Mouse (Mus musculus): ENCODE measurements around the gene Oaz1. TPM values are rescaled to one million over a fixed set of nuclear protein-coding genes. Genes with fewer than 3 reads are reported as not detected.

Gene Oaz1
- polyA plus RNA-seq, 1 experiment from 2014 or later = 1,847 TPM

DNA sequence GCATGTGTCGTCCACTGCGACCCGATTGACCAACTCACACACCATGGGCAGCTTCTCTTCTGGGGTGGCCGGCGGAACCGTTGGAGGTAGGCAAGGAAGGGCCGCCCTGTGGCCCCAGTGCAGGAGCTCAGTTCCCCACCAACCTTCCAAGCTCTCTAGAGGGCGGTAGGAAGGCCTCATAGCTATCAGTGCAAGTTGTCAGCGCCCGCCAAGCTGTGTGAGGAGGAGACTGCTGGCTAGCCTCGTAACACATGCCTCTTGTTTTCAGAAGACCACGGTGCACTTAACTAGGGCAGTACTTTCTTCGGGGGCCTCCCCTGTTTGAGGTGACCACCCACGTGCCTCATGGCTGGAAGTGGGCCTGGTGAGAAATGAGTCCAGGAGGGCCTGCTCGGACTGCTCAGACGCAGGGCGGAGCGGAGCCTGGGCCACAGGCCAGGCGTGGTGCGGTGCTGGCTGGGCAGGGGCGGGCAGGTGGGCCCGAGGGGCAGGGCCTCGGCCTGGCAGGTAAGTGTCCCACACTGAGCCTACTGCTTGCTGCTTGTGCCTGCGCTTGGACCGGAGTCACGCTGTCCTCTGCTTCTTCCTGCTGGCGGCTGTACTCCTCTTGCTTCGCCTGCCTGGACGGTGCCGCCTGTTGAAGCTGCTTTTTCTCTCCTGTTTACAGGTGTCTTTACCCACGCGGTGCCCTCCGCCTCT, 34.8 kb upstream of the Oaz1 start:
- Histone ChIP-seq H3K4me1 (ENCODE audit: control insufficient read depth, insufficient read depth, low read length) (peaks cover 2% of the 10 kb centered on the region), H3K9me3 (ENCODE audit: control insufficient read depth, low read length) (no peaks in the 10 kb centered on the region), H3K9ac (ENCODE audit: low read length) (no peak overlapping the region), H3K4me3 (ENCODE audit: low read depth, low read length) (no peak overlapping the region), H3K4me2 (ENCODE audit: low read depth) (no peak overlapping the region), H3K27ac (ENCODE audit: low read depth, low read length) (no peak overlapping the region), H3K27me3 (ENCODE audit: control insufficient read depth, insufficient read depth, low read length) (no peaks in the 10 kb centered on the region), H3K36me3 (ENCODE audit: control insufficient read depth, insufficient read depth, low read length) (peaks cover 40% of the 10 kb centered on the region)
- WGBS = 83% methylated on average over 33 of the region's 33 CpGs
- ATAC-seq (ENCODE audit: insufficient read depth, low FRiP score, low TSS enrichment) (no peak), DNase-seq (ENCODE audit: low spot score) (no peak)

DNA sequence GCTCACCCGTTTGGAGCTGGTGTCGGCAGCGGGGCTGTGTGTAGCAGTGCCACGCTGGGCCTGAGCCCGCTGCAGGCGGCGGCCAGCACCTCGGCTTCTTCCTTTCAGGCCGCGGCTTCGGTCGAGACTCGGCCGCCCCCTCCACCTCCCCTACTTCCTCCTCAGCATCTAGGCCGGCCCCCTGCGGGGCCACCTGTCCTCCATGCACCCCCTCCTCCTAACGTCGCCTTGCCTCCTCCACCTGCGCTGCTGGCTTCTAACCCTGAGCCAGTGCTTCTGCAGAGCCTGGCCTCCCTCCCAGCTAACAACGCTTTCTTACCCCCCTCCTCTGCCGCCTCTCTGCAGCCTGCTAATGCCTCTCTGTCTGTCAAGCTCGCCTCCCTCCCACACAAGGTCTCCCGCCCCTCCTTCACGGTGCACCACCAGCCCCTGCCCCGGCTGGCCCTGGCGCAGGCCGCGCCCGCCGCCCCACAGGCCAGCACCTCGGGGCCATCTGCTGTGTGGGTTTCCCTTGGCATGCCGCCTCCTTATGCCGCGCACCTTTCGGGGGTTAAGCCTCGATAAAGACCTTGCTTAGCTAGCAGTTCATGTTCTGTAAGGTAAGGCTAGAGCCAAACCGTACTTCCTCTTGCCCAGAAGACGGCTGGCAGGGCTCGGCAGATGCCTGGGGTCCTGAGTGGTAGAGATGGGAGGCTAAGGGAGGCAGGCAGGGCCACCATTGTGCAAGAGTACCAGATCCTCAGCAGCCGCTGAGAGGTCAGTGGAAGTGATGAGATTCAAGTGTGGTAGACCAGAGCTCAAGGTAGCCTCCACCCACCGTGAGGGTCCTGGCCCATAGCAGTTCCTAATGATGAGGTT, 34.1 kb upstream of the Oaz1 start:
- H3K27ac ChIP-seq (ENCODE audit: low read depth, low read length) = no peak overlapping the region
- H3K9me3 ChIP-seq (ENCODE audit: control insufficient read depth, low read length) = no peaks in the 10 kb centered on the region
- peaks cover 38% of the 10 kb centered on the region for H3K36me3 ChIP-seq (ENCODE audit: control insufficient read depth, insufficient read depth, low read length)
- no peak for ATAC-seq (ENCODE audit: insufficient read depth, low FRiP score, low TSS enrichment)
- 76% methylated on average over 41 of the region's 41 CpGs for WGBS
- no peak overlapping the region for H3K4me3 ChIP-seq (ENCODE audit: low read depth, low read length)
- H3K9ac ChIP-seq (ENCODE audit: low read length) = no peak overlapping the region
- H3K27me3 ChIP-seq (ENCODE audit: control insufficient read depth, insufficient read depth, low read length) = no peaks in the 10 kb centered on the region
- no peak for DNase-seq (ENCODE audit: low spot score)
- no peak overlapping the region for H3K4me2 ChIP-seq (ENCODE audit: low read depth)
- H3K4me1 ChIP-seq (ENCODE audit: control insufficient read depth, insufficient read depth, low read length) = peaks cover 10% of the 10 kb centered on the region

DNA sequence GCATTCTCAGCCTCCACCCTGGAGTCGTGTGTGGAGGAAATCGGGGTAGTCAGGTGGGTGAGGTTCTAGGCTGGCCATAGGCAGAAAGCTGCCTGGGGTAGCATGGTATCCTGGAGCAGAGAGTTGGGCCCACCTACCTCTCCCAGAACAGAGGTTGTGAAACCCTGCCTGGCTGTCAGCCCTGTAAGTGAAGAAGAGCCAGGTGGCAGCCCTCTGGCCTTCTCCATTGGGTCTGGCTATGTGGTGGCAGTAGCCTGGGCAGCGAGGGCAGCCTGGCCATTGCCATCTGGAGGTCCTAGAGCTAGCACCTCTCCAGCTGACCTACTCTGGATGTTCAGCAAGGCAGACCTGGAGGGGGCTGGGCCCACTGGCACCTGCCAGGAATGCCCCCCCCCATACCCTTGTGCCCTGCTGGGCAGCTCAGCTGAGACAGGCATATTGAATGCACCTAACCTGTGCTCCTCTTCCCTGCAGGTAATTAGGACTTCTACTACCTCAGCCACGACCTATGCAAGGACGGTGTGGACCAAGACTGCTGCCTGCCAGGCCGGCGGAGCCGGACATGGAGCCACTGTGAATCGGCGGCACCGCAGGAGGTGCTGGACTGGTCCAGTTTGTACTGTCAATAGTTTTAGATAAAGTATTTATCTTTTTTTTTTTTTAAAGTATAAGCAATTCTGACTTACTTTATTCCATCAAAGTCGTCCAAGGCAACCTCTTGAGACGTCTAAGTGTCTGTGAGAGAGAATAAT, 33.2 kb upstream of the Oaz1 start:
- peaks cover 10% of the 10 kb centered on the region for H3K4me1 ChIP-seq (ENCODE audit: control insufficient read depth, insufficient read depth, low read length)
- no peak overlapping the region for H3K4me3 ChIP-seq (ENCODE audit: low read depth, low read length)
- H3K27me3 ChIP-seq (ENCODE audit: control insufficient read depth, insufficient read depth, low read length) = no peaks in the 10 kb centered on the region
- H3K4me2 ChIP-seq (ENCODE audit: low read depth) = no peak overlapping the region
- 92% methylated on average over 13 of the region's 13 CpGs for WGBS
- no peaks in the 10 kb centered on the region for H3K9me3 ChIP-seq (ENCODE audit: control insufficient read depth, low read length)
- no peak overlapping the region for H3K27ac ChIP-seq (ENCODE audit: low read depth, low read length)
- ATAC-seq (ENCODE audit: insufficient read depth, low FRiP score, low TSS enrichment) = no peak
- peaks cover 34% of the 10 kb centered on the region for H3K36me3 ChIP-seq (ENCODE audit: control insufficient read depth, insufficient read depth, low read length)
- no peak overlapping the region for H3K9ac ChIP-seq (ENCODE audit: low read length)
- DNase-seq (ENCODE audit: low spot score) = no peak

DNA sequence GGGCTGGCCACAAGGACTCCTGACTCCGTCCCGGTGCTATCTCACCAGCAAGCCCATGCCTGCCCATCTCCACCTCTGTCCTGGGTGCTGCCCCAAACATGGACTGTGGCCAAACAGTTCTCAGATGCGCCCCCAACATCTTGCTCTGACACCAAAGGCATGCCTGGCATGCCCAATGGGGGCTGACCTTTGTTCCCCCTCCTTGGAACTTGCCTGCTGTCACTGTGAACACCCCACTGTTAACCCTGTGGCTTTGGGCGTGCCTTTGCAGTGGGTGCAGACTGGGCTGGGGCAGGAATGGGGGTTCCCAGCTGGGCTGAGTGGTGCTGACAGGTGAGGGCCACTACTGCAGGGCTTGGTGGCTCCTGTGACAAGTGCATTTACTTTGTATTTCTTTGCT, 32.7 kb upstream of the Oaz1 start:
- no peak overlapping the region for H3K9ac ChIP-seq (ENCODE audit: low read length)
- H3K36me3 ChIP-seq (ENCODE audit: control insufficient read depth, insufficient read depth, low read length) = peaks cover 31% of the 10 kb centered on the region
- no peak for DNase-seq (ENCODE audit: low spot score)
- H3K4me3 ChIP-seq (ENCODE audit: low read depth, low read length) = no peak overlapping the region; the same call in 1 of the 2 replicates
- no peaks in the 10 kb centered on the region for H3K9me3 ChIP-seq (ENCODE audit: control insufficient read depth, low read length)
- 89% methylated on average over 4 of the region's 4 CpGs for WGBS
- no peak overlapping the region for H3K4me2 ChIP-seq (ENCODE audit: low read depth)
- no peak for ATAC-seq (ENCODE audit: insufficient read depth, low FRiP score, low TSS enrichment)
- no peaks in the 10 kb centered on the region for H3K27me3 ChIP-seq (ENCODE audit: control insufficient read depth, insufficient read depth, low read length)
- peaks cover 10% of the 10 kb centered on the region for H3K4me1 ChIP-seq (ENCODE audit: control insufficient read depth, insufficient read depth, low read length)
- H3K27ac ChIP-seq (ENCODE audit: low read depth, low read length) = no peak overlapping the region

DNA sequence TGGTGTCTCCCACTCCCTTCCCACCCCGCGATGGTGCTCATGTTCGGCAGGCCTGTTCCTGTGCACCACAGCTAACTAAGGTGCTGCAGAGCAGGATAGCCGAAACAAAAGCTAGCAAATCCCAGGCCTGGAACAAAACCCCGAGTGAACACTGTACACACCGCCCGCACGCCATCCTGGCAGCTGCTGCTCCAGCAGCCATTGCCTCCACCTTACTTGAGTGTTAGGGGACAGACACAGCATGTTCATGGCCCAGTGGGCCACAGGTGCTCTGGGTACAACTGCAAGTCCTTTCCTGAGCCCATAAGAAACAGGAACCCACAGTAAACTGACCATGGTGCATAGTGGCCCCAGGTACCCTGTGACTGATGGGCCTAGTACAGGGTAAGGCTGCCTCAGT, 31.7 kb upstream of the Oaz1 start:
- H3K4me3 ChIP-seq (ENCODE audit: low read depth, low read length) = no peak overlapping the region
- H3K27ac ChIP-seq (ENCODE audit: low read depth, low read length) = no peak overlapping the region
- DNase-seq (ENCODE audit: low spot score) (no peak), ATAC-seq (ENCODE audit: insufficient read depth, low FRiP score, low TSS enrichment) (no peak)
- H3K4me1 ChIP-seq (ENCODE audit: control insufficient read depth, insufficient read depth, low read length) = peaks cover 16% of the 10 kb centered on the region
- no peaks in the 10 kb centered on the region for H3K9me3 ChIP-seq (ENCODE audit: control insufficient read depth, low read length)
- H3K27me3 ChIP-seq (ENCODE audit: control insufficient read depth, insufficient read depth, low read length) = no peaks in the 10 kb centered on the region
- no peak overlapping the region for H3K4me2 ChIP-seq (ENCODE audit: low read depth)
- H3K36me3 ChIP-seq (ENCODE audit: control insufficient read depth, insufficient read depth, low read length) = peaks cover 25% of the 10 kb centered on the region
- WGBS = 91% methylated on average over 8 of the region's 8 CpGs
- no peak overlapping the region for H3K9ac ChIP-seq (ENCODE audit: low read length)

DNA sequence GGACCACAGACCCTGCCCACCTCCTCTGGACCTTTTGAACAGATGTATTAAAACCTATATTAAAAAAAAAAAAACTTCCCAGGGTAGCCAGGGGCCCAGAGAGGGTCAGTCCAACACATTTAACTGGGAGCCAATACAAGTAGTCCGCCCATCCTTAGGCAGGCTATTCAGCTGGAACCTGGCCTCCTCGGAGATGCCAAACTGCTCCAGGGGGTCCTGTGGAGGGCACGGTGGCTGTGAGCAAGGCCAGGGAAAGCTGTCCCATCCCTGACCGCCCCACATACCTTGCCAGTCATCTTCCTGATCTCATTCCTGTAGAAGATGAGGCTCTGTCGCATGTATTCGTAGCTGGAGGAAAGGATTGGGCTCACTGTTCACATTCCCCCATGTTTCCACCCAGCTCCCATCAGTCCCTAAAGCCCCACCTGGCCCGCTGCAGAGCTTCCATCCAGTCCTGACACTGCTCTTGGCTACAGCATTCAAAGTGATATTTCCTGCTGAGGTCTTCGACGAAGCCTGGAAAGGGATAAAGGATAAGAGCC, 30.1 kb upstream of the Oaz1 start:
- H3K4me3 ChIP-seq (ENCODE audit: low read depth, low read length) = peak overlapping the region; percentile 92
- no peak overlapping the region; the same call in none of the 2 replicates for H3K9ac ChIP-seq (ENCODE audit: low read length)
- no peak overlapping the region for H3K27ac ChIP-seq (ENCODE audit: low read depth, low read length)
- H3K4me1 ChIP-seq (ENCODE audit: control insufficient read depth, insufficient read depth, low read length) = peaks cover 18% of the 10 kb centered on the region
- peak overlapping the region; percentile 84 for H3K4me2 ChIP-seq (ENCODE audit: low read depth)
- peaks cover 15% of the 10 kb centered on the region for H3K36me3 ChIP-seq (ENCODE audit: control insufficient read depth, insufficient read depth, low read length)
- H3K27me3 ChIP-seq (ENCODE audit: control insufficient read depth, insufficient read depth, low read length) = no peaks in the 10 kb centered on the region
- ATAC-seq (ENCODE audit: insufficient read depth, low FRiP score, low TSS enrichment) (no peak), DNase-seq (ENCODE audit: low spot score) (no peak)
- WGBS = 89% methylated on average over 9 of the region's 9 CpGs
- no peaks in the 10 kb centered on the region for H3K9me3 ChIP-seq (ENCODE audit: control insufficient read depth, low read length)

DNA sequence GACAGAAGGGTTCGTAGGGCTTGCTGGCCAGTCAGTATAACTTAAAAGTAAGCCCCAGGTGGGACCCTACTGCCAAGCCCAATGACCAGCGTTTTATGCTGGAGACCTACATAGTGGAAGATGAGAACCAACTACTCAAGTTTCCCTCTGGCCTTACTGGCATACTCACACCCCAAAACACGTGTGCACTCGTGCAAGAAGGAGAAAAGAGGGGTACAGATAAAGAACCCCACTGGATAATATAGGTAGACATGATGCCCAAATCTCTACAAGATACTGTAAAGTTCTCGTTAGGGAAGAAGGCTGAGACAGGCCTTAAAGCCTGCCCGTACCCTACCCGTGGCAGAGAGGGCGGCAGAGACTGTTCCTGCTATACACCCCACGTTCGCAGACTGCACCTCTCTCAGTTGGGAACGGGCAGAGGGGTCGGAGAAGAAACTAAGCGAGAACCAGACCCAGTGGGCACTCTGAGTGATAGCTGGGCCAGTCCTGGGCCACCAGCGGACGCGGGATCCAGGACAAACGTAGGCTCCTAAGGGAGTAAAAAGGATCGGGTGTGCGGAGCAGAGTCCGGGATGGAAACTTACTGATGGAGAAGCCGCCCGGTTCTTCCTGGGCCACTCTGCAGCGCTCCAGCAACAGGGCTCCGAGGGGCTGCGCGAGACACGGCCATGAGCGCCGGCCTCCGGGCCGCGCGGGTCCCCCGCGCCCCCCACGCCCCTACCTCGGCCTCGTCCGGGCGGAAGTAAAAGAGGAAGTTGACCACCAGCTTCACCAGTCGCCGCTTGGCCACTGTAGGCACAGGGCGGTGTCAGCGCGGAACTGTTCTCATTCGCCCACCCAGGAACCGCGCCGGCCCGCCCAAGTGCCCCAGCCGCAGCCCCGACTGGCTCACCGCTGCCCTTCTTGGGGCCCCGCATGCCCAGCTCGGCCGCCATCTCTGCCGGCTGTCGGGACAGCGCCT, 29.0 kb upstream of the Oaz1 start:
- H3K4me1 ChIP-seq (ENCODE audit: control insufficient read depth, insufficient read depth, low read length) = peaks cover 18% of the 10 kb centered on the region
- H3K27me3 ChIP-seq (ENCODE audit: control insufficient read depth, insufficient read depth, low read length) = no peaks in the 10 kb centered on the region
- H3K9me3 ChIP-seq (ENCODE audit: control insufficient read depth, low read length) = no peaks in the 10 kb centered on the region
- ATAC-seq (ENCODE audit: insufficient read depth, low FRiP score, low TSS enrichment) (peak; percentile 75), DNase-seq (ENCODE audit: low spot score) (no peak)
- H3K4me3 ChIP-seq (ENCODE audit: low read depth, low read length) = peak overlapping the region; percentile 92
- WGBS = 4% methylated on average over 46 of the region's 59 CpGs
- peak overlapping the region; percentile 95 for H3K27ac ChIP-seq (ENCODE audit: low read depth, low read length)
- H3K4me2 ChIP-seq (ENCODE audit: low read depth) = peak overlapping the region; percentile 84
- peaks cover 24% of the 10 kb centered on the region for H3K36me3 ChIP-seq (ENCODE audit: control insufficient read depth, insufficient read depth, low read length)
- peak overlapping the region; percentile 93 for H3K9ac ChIP-seq (ENCODE audit: low read length)

Data from neural tube, embryonic 11.5 days (tissue).